Comparison of ENCODE assay signal across 18 mouse cellular contexts in genomic region chr4:152243969-152244368, GRCm38 (mm10). TPM values are rescaled to one million over a fixed set of nuclear protein-coding genes. Genes with fewer than 3 reads are reported as not detected.
A peak's percentile ranks its signal among the peaks of the same experiment; 100 is the strongest.
DNase-seq lines count a peak whose midpoint lies in the region; ATAC-seq lines count a peak whose summit lies in the region.
"Had no signal": no experiment of that assay in that cellular context is flagged by ENCODE, and none has a peak within 500 bp of the region (broad histone marks: within the 10 kb centered on the region; RNA-seq: fewer than 3 reads in every experiment).

No protein-coding gene starts in this region.

- no peak overlapping the region for H3K4me3 ChIP-seq in heart, embryonic 11.5 days (ENCODE audit: low read depth, low read length)
- no peak overlapping the region for H3K4me3 ChIP-seq in limb, embryonic 13.5 days
- no peak overlapping the region for H3K4me3 ChIP-seq in limb, embryonic 10.5 days
- H3K4me3 ChIP-seq: midbrain, embryonic 12.5 days had no signal

- no peaks in the 10 kb centered on the region for H3K36me3 ChIP-seq in heart, embryonic 11.5 days (ENCODE audit: control insufficient read depth, insufficient read depth, low read length)
- H3K36me3 ChIP-seq in limb, embryonic 13.5 days = no peaks in the 10 kb centered on the region
- no peaks in the 10 kb centered on the region for H3K36me3 ChIP-seq in limb, embryonic 10.5 days

- 87% methylated on average over 8 of the region's 8 CpGs for WGBS in heart, embryonic 11.5 days (ENCODE audit: insufficient replicate concordance)
- WGBS in limb, embryonic 13.5 days = 89% methylated on average over 8 of the region's 8 CpGs
- WGBS in limb, embryonic 10.5 days = 92% methylated on average over 8 of the region's 8 CpGs

- no peaks in the 10 kb centered on the region for H3K27me3 ChIP-seq in heart, embryonic 11.5 days (ENCODE audit: control insufficient read depth, insufficient read depth, low read length)
- no peaks in the 10 kb centered on the region for H3K27me3 ChIP-seq in limb, embryonic 13.5 days
- no peaks in the 10 kb centered on the region for H3K27me3 ChIP-seq in limb, embryonic 10.5 days (ENCODE audit: low read depth, poor library complexity, severe bottlenecking)
- H3K27me3 ChIP-seq: midbrain, embryonic 12.5 days had no signal

- ATAC-seq in heart, embryonic 11.5 days (replicated peaks; ENCODE audit: insufficient number of reproducible peaks, low FRiP score, low TSS enrichment) = no peak
- ATAC-seq in limb, embryonic 13.5 days (ENCODE audit: low FRiP score, low read depth) = no peak
- ATAC-seq in granulocyte monocyte progenitor cell, adult 5-6 weeks (replicated peaks; ENCODE audit: poor library complexity, severe bottlenecking) = 0 out of 2 replicates have a peak, but pooled peaks have one; percentile 2
- ATAC-seq: forebrain, embryonic 14.5 days; hindbrain, embryonic 16.5 days; liver, postnatal 0 days had no signal

- no peak overlapping the region for H3K9ac ChIP-seq in heart, embryonic 11.5 days (ENCODE audit: low read depth, low read length)
- H3K9ac ChIP-seq in limb, embryonic 13.5 days = peak overlapping the region; percentile 43; the same call in 1 of the 2 replicates
- H3K9ac ChIP-seq: liver, postnatal 0 days; midbrain, embryonic 12.5 days had no signal

- no peak for DNase-seq in heart, postnatal 4 days
- DNase-seq in limb, embryonic 10.5 days (ENCODE audit: low spot score) = no peak
- DNase-seq in cerebellum, postnatal 10 days = peak; percentile 79 to 82
- DNase-seq in spleen, adult 18-20 months = no peak
- DNase-seq: adrenal gland, postnatal 25 days; kidney, adult 11 months; kidney, postnatal 10 days; liver; liver, postnatal 0 days; lung, postnatal 14 days; thymus, postnatal 25 days had no signal

- no peak overlapping the region for H3K4me2 ChIP-seq in heart, embryonic 11.5 days
- H3K4me2 ChIP-seq in limb, embryonic 13.5 days (replicated peaks) = no peak overlapping the region
- H3K4me2 ChIP-seq: midbrain, embryonic 12.5 days had no signal

- no peaks in the 10 kb centered on the region for H3K9me3 ChIP-seq in heart, embryonic 11.5 days (replicated peaks; ENCODE audit: control insufficient read depth, low read length)
- no peaks in the 10 kb centered on the region for H3K9me3 ChIP-seq in limb, embryonic 13.5 days
- H3K9me3 ChIP-seq in limb, embryonic 10.5 days (replicated peaks) = no peaks in the 10 kb centered on the region
- H3K9me3 ChIP-seq: midbrain, embryonic 12.5 days had no signal

- 0 out of 2 replicates have a peak overlapping the region, but pooled peaks have one; percentile 8 for H3K27ac ChIP-seq in heart, embryonic 11.5 days (ENCODE audit: low read depth, low read length)
- H3K27ac ChIP-seq in limb, embryonic 13.5 days = no peak overlapping the region
- no peak overlapping the region for H3K27ac ChIP-seq in limb, embryonic 10.5 days
- H3K27ac ChIP-seq: midbrain, embryonic 12.5 days had no signal

- peaks cover 49% of the 10 kb centered on the region for H3K4me1 ChIP-seq in heart, embryonic 11.5 days (ENCODE audit: control insufficient read depth, insufficient read depth, low read length)
- peaks cover 11% of the 10 kb centered on the region; the same call in 1 of the 2 replicates for H3K4me1 ChIP-seq in limb, embryonic 13.5 days
- H3K4me1 ChIP-seq in limb, embryonic 10.5 days = peaks cover 22% of the 10 kb centered on the region

RNA-seq across cellular contexts. Expression of gene Gpr153, which starts 30.1 kb away (rescaled TPM):
- 7.8 and 9.0 TPM in 2 replicates for polyA plus RNA-seq in heart, embryonic 11.5 days (2014; fragmentation: Nextera tagmentation; extraction: Ambion mirVana)
- 10 to 100 TPM; 30.1 to 30.6 TPM for total RNA-seq in heart, postnatal 4 days (2021)
- 9.8 and 10.6 TPM in 2 replicates for polyA plus RNA-seq in limb, embryonic 13.5 days (2015; fragmentation: Nextera tagmentation; extraction: Ambion mirVana)
- polyA plus RNA-seq in limb, embryonic 10.5 days (2016; fragmentation: Nextera tagmentation; extraction: Ambion mirVana) = 1.4 and 3.0 TPM in 2 replicates
- not detected in 2 replicates for total RNA-seq in granulocyte monocyte progenitor cell, adult 5-6 weeks (2014; fragmentation: Nextera tagmentation)
- not detected in 2 replicates for total RNA-seq in granulocyte monocyte progenitor cell, adult 5-6 weeks (2017)

RNA-seq across cellular contexts. Expression of gene Hes3, which starts 47.5 kb away (rescaled TPM):
- polyA plus RNA-seq in heart, embryonic 11.5 days (2014; fragmentation: Nextera tagmentation; extraction: Ambion mirVana) = not detected in 2 replicates
- total RNA-seq in heart, postnatal 4 days (2021) = not detected
- not detected in 2 replicates for polyA plus RNA-seq in limb, embryonic 13.5 days (2015; fragmentation: Nextera tagmentation; extraction: Ambion mirVana)
- polyA plus RNA-seq in limb, embryonic 10.5 days (2016; fragmentation: Nextera tagmentation; extraction: Ambion mirVana) = not detected in 2 replicates
- not detected in 2 replicates for total RNA-seq in granulocyte monocyte progenitor cell, adult 5-6 weeks (2014; fragmentation: Nextera tagmentation)
- not detected in 2 replicates for total RNA-seq in granulocyte monocyte progenitor cell, adult 5-6 weeks (2017)
- total RNA-seq: adrenal gland, postnatal 25 days had no signal
- polyA plus RNA-seq: forebrain, embryonic 14.5 days; heart, postnatal 0 days; liver, postnatal 0 days had no signal

RNA-seq across cellular contexts. Expression of gene Icmt, which starts 53.1 kb away (rescaled TPM):
- 15.9 and 22.6 TPM in 2 replicates for polyA plus RNA-seq in heart, embryonic 11.5 days (2014; fragmentation: Nextera tagmentation; extraction: Ambion mirVana)
- total RNA-seq in heart, postnatal 4 days (2021) = 10 to 100 TPM; 32.1 to 33.3 TPM
- 21.8 and 27.0 TPM in 2 replicates for polyA plus RNA-seq in limb, embryonic 13.5 days (2015; fragmentation: Nextera tagmentation; extraction: Ambion mirVana)
- 31.4 and 33.9 TPM in 2 replicates for polyA plus RNA-seq in limb, embryonic 10.5 days (2016; fragmentation: Nextera tagmentation; extraction: Ambion mirVana)
- 14.3 and 17.9 TPM in 2 replicates for total RNA-seq in granulocyte monocyte progenitor cell, adult 5-6 weeks (2014; fragmentation: Nextera tagmentation)
- 13.0 and 13.9 TPM in 2 replicates for total RNA-seq in granulocyte monocyte progenitor cell, adult 5-6 weeks (2017)

Comparison
In these comparisons a context has a peak if more than half of its experiments do, and no peak if none do; other contexts are left out.
1. DNase-seq: peak in cerebellum, postnatal 10 days (2 of 2); none in heart, postnatal 4 days (single experiment), limb, embryonic 10.5 days (single experiment) and spleen, adult 18-20 months (0 of 2).